Mouse (Mus musculus): ENCODE results near the gene Gja5. TPM values are rescaled to one million over a fixed set of nuclear protein-coding genes. Genes with fewer than 3 reads are reported as not detected.

The Gja5 gene
- total and polyA plus RNA-seq, 2 experiments = 0.51 to 0.55 TPM

DNA sequence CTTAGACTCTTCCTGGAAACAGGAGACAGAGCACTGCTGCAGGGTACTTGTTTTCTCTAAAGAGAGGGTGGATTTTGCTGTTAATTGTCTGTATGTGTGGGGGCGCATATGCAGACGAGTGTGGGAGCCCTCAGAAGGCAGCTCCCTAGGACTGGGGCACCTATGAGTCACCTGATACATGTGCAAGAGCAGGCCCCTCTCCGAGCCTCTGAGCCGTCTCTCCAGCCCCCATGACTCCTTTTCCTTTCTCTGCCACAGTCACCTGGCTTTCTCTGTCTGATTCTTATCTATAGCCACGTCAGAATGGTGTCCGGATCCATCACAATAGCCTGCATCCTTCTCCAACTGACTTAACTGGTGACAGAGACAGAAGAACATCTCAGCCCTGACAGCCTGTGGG, 22.9 kb upstream of the Gja5 start:
- 93% methylated on average over 6 of the region's 6 CpGs for WGBS
- DNase-seq (ENCODE audit: extremely low read depth, low read depth, low spot score) = no peak
- peaks cover 8% of the 10 kb centered on the region; the same call in 1 of the 2 replicates for H3K36me3 ChIP-seq (ENCODE audit: control insufficient read depth, insufficient read depth, low read length)
- no peaks in the 10 kb centered on the region for H3K27me3 ChIP-seq (ENCODE audit: control insufficient read depth, insufficient read depth, low read length)
- no peaks in the 10 kb centered on the region for H3K4me1 ChIP-seq (ENCODE audit: control insufficient read depth, insufficient read depth, low read length)
- no peak overlapping the region for H3K4me3 ChIP-seq (ENCODE audit: insufficient read depth, low read depth, low read length)
- H3K9ac ChIP-seq (ENCODE audit: low read depth, low read length) = no peak overlapping the region
- no peak for TF ChIP-seq POLR2A (IDR thresholded peaks at IDR 0.05; ENCODE audit: extremely low read depth, insufficient read depth, low read length)
- no peak for TF ChIP-seq CTCF (IDR thresholded peaks at IDR 0.05; ENCODE audit: low read depth, low read length)
- H3K79me2 ChIP-seq (ENCODE audit: control insufficient read depth, insufficient read depth, low read length) = no peaks in the 10 kb centered on the region
- no peak overlapping the region for H3K27ac ChIP-seq (replicated peaks; ENCODE audit: insufficient read depth, low read depth, low read length)

DNA sequence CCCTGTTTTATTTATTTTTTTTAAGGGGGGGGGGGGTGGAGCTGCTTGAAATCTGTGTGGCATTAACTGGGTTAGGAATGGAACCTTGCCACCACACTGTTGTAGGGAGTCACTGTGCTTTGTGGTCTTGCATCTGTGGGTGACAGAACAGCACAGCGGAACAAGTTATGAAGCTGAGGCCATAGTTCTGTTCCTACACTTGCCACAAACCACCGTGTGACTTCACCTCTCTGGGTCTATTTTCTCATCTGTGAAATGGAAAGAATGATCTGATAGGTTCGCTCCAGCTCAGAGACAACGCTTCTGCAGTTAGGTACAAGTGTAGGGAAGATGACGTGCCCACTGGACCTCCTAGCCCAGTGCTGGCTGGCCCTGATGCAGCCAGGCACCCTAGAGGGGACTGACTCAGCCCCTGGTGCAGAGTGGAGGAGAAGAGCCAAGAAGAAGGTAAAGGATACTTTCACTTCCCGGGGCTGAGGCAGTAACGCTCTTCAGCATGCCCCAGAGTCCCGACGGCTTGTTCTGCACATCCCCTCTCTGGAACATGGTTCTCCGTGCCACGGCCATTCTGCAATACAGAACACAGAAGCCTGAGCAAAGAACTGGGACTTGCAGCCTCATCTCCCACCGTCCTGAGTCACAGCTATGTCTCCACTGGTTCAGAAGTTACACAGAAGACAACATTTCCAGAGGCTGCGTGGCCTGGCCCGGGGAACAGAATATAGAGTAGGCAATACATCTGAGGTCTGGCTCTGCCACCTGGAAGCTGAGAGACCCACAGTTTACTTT, 22.2 kb upstream of the Gja5 start:
- no peak overlapping the region for H3K9ac ChIP-seq (ENCODE audit: low read depth, low read length)
- H3K79me2 ChIP-seq (ENCODE audit: control insufficient read depth, insufficient read depth, low read length) = no peaks in the 10 kb centered on the region
- no peaks in the 10 kb centered on the region for H3K4me1 ChIP-seq (ENCODE audit: control insufficient read depth, insufficient read depth, low read length)
- no peak for DNase-seq (ENCODE audit: extremely low read depth, low read depth, low spot score)
- TF ChIP-seq POLR2A (IDR thresholded peaks at IDR 0.05; ENCODE audit: extremely low read depth, insufficient read depth, low read length) = no peak
- TF ChIP-seq CTCF (IDR thresholded peaks at IDR 0.05; ENCODE audit: low read depth, low read length) = no peak
- no peak overlapping the region for H3K27ac ChIP-seq (replicated peaks; ENCODE audit: insufficient read depth, low read depth, low read length)
- 94% methylated on average over 14 of the region's 14 CpGs for WGBS
- no peaks in the 10 kb centered on the region for H3K27me3 ChIP-seq (ENCODE audit: control insufficient read depth, insufficient read depth, low read length)
- no peak overlapping the region for H3K4me3 ChIP-seq (ENCODE audit: insufficient read depth, low read depth, low read length)
- H3K36me3 ChIP-seq (ENCODE audit: control insufficient read depth, insufficient read depth, low read length) = peaks cover 8% of the 10 kb centered on the region; the same call in 1 of the 2 replicates

DNA sequence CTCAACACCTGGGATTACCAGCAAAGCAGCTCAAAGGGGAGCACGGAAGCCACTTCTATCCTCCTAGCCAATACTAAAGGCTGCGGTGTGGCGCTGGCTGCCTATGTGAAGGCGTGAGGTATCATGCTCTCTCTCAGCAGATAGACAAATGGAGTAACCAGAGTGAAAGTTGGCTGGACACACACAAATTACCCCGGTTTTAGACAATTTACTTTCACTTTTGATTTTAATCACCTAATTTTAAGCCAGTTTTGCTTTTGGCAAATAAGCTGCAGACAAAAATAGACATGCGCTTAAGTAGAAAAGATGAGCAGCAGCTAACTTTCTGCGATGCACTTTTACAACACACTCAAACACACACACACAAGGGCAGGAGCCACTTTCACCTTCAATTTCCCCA, 20.8 kb upstream of the Gja5 start:
- H3K27ac ChIP-seq (replicated peaks; ENCODE audit: insufficient read depth, low read depth, low read length) = no peak overlapping the region
- no peaks in the 10 kb centered on the region for H3K4me1 ChIP-seq (ENCODE audit: control insufficient read depth, insufficient read depth, low read length)
- H3K4me3 ChIP-seq (ENCODE audit: insufficient read depth, low read depth, low read length) = no peak overlapping the region
- peaks cover 13% of the 10 kb centered on the region; the same call in 1 of the 2 replicates for H3K36me3 ChIP-seq (ENCODE audit: control insufficient read depth, insufficient read depth, low read length)
- DNase-seq (ENCODE audit: extremely low read depth, low read depth, low spot score) = peak; percentile 11
- no peak for TF ChIP-seq POLR2A (IDR thresholded peaks at IDR 0.05; ENCODE audit: extremely low read depth, insufficient read depth, low read length)
- H3K79me2 ChIP-seq (ENCODE audit: control insufficient read depth, insufficient read depth, low read length) = no peaks in the 10 kb centered on the region
- WGBS = 64% methylated on average over 7 of the region's 7 CpGs
- no peak overlapping the region; the same call in 1 of the 2 replicates for H3K9ac ChIP-seq (ENCODE audit: low read depth, low read length)
- no peaks in the 10 kb centered on the region for H3K27me3 ChIP-seq (ENCODE audit: control insufficient read depth, insufficient read depth, low read length)

DNA sequence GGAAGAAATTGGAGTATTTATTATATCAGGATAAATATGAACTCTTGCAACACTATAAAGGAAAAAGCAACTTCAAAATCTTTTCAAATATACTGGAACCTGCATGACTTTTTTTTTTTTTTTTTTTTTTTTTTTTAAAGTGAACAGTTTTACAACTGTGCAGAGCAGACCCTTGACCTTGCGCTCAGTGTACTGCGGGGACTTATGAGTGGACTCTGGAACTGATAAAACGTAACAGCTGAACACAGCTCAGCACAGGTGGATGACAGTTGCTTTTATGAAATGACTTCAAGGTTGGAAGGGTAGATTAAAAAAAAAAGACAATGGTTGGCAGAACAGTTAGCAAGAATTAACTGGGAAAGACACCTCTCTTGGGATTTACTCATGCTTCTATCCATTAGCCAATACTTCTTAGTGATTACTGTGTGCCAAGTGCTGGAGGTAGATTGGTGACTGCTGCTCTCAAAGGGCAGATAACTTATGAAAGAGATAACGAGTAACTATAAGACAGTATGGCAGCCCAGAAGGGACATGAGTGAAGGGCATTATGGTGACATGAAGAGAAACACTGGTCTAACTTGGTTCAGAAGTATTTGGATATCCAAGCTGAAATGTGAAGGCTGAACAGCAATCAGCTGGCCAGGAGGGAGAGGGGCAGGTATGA, 2.0 kb upstream of the Gja5 start:
- TF ChIP-seq CTCF (IDR thresholded peaks at IDR 0.05; ENCODE audit: low read depth, low read length) = no peak
- TF ChIP-seq POLR2A (IDR thresholded peaks at IDR 0.05; ENCODE audit: extremely low read depth, insufficient read depth, low read length) = no peak
- Histone ChIP-seq H3K4me1 (ENCODE audit: control insufficient read depth, insufficient read depth, low read length) (peaks cover 7% of the 10 kb centered on the region; the same call in 1 of the 2 replicates), H3K79me2 (ENCODE audit: control insufficient read depth, insufficient read depth, low read length) (no peaks in the 10 kb centered on the region; the same call in 1 of the 2 replicates), H3K27me3 (ENCODE audit: control insufficient read depth, insufficient read depth, low read length) (no peaks in the 10 kb centered on the region), H3K36me3 (ENCODE audit: control insufficient read depth, insufficient read depth, low read length) (peaks cover 7% of the 10 kb centered on the region), H3K4me3 (ENCODE audit: insufficient read depth, low read depth, low read length) (no peak overlapping the region), H3K9ac (ENCODE audit: low read depth, low read length) (no peak overlapping the region), H3K27ac (replicated peaks; ENCODE audit: insufficient read depth, low read depth, low read length) (no peak overlapping the region)
- 43% methylated on average over 4 of the region's 4 CpGs for WGBS
- peak; percentile 47 for DNase-seq (ENCODE audit: extremely low read depth, low read depth, low spot score)

DNA sequence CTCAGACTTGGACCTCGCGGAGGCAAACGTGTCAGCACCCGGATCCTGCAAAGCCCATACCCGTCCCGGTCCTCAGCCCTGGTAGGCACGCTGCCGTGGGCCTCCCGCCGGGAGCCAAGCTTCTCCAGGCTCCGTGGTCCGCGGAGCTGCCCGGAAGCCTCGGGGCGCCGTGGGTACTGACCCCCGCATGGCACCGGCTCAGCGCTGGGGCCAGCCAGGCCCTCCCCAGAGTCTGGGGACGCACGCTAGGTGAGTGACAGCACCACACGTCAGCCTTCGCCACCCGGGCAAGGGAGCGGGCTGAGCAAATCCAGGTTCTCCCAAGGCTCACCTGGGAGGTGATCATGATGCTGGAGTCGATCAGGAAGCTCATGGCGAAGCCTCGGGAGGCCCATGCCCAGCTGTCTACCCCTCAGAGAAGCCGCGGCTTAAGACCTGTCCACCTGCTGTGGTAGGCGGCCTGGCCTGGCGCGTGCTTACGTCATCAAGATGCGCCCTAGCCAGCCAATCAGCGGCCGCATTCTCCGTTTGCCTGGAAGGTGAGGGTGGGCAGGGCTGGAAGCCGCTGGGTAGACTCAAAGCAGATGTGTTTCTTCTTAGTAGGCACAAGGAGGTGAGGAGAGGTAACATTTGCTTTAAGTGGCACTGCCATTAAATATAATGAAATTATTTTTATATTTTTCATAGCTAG, 503 bp downstream of the Gja5 start, which contains the start of gene Gpr89:
TSS of gene Gpr89 (minus strand) at position 496 of the 691 bp plus-strand sequence.
- Histone ChIP-seq H3K27ac (replicated peaks; ENCODE audit: insufficient read depth, low read depth, low read length) (peak within 1 kb of the TSS; percentile 43), H3K9ac (ENCODE audit: low read depth, low read length) (peak within 1 kb of the TSS; percentile 91), H3K79me2 (ENCODE audit: control insufficient read depth, insufficient read depth, low read length) (no peaks in the 10 kb centered on the region; the same call in 1 of the 2 replicates), H3K4me3 (ENCODE audit: insufficient read depth, low read depth, low read length) (peak within 1 kb of the TSS; percentile 83), H3K36me3 (ENCODE audit: control insufficient read depth, insufficient read depth, low read length) (no peaks in the 10 kb centered on the region; the same call in none of the 2 replicates), H3K27me3 (ENCODE audit: control insufficient read depth, insufficient read depth, low read length) (no peaks in the 10 kb centered on the region), H3K4me1 (ENCODE audit: control insufficient read depth, insufficient read depth, low read length) (peaks cover 7% of the 10 kb centered on the region; the same call in 1 of the 2 replicates)
- TF ChIP-seq POLR2A (IDR thresholded peaks at IDR 0.05; ENCODE audit: extremely low read depth, insufficient read depth, low read length) (peak; percentile 68), CTCF (IDR thresholded peaks at IDR 0.05; ENCODE audit: low read depth, low read length) (no peak)
- peak; percentile 80 for DNase-seq (ENCODE audit: extremely low read depth, low read depth, low spot score)
- WGBS = under 1% methylated on average over 40 of the region's 40 CpGs

Data from liver, adult 2 months (tissue).